Mouse (Mus musculus) kidney, embryonic 16.5 days (tissue): ENCODE results near the gene Cmah. TPM values are rescaled to one million over a fixed set of nuclear protein-coding genes. Genes with fewer than 3 reads are reported as not detected.

Source experiments
- ATAC-seq: fragments of 200-750 bp; cut with Nextera tagmentation; 2 replicates; pipeline ENCODE4 v1.8.0; 2017; ENCODE audit warnings: moderate TSS enrichment; ENCODE audit not compliant: low FRiP score, low TSS enrichment
- H3K27ac ChIP-seq: fragments of 300-500 bp; sonication (generic); 2 replicates; pipeline ENCODE4 v1.5.1; 2014; ENCODE audit warnings: low read length
- H3K27me3 ChIP-seq: fragments of 300-500 bp; sonication (generic); 2 replicates; pipeline ENCODE4 v1.6.1; 2014; ENCODE audit warnings: low read length, control low read depth, mixed read lengths; ENCODE audit not compliant: insufficient read depth
- H3K36me3 ChIP-seq: fragments of 300-500 bp; sonication (generic); 2 replicates; pipeline ENCODE4 v1.6.1; 2014; ENCODE audit warnings: low read length, control low read depth, mixed read lengths; ENCODE audit not compliant: insufficient read depth
- H3K4me1 ChIP-seq: fragments of 300-500 bp; sonication (generic); 2 replicates; pipeline ENCODE4 v1.6.1; 2014; ENCODE audit warnings: low read length, control low read depth, mixed read lengths; ENCODE audit not compliant: insufficient read depth
- H3K4me2 ChIP-seq: fragments of 300-500 bp; sonication (generic); replicated peaks from 2 replicates; pipeline ENCODE4 v1.6.1; 2014; ENCODE audit warnings: low read depth, low read length
- H3K4me3 ChIP-seq: fragments of 300-500 bp; sonication (generic); 2 replicates; pipeline ENCODE4 v1.5.1; 2014; ENCODE audit warnings: mild to moderate bottlenecking, low read length
- H3K9ac ChIP-seq: fragments of 300-500 bp; sonication (generic); replicated peaks from 2 replicates; pipeline ENCODE4 v1.6.1; 2014; ENCODE audit warnings: low read length
- H3K9me3 ChIP-seq: fragments of 300-500 bp; sonication (generic); 2 replicates; pipeline ENCODE4 v1.6.1; 2016; ENCODE audit warnings: low read length, control low read depth
- WGBS: fragments of 180-500 bp; shearing (Covaris S2); extraction: QIAGEN DNeasy Blood & Tissue Kit; methylation state at CpG from one replicate; pipeline ENCODE4 v1.1.7; 2014; 5-methylcytosine and 5-hydroxymethylcytosine counted together
- polyA plus RNA-seq: library from polyadenylated mRNA; unstranded; fragments of >200 nt; fragmentation: Nextera tagmentation; extraction: Ambion mirVana; gene quantifications from 2 replicates; pipeline ENCODE4 v1.2.1, GENCODE M21; 2015

The Cmah gene
- polyA plus RNA-seq = 0.79 and 1.2 TPM in 2 replicates

DNA sequence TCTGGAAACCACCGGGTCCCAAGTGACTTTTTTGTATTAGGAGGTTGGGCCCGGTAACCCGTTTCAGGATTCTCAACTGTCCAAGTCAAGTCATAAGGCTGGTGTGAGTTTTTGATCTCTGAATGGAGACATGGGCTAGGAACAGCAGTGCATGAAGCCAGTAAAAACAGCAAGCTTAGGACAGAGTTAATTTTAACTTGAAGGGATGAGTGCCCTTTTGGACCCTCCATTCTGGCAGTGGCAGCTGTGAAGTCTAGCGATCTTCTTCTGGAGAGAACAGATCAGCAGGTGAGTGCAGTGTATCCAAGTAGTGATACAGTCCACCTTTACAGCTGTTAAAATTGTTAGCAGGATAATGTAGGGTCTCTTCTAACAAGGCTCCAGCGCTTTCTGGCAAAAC lies at the start of gene Cmah:
Gene Cmah, plus strand, starts transcription at position 204 of the 400 bp plus-strand sequence.
- 68% methylated on average over 5 of the region's 5 CpGs for WGBS
- Histone ChIP-seq H3K27me3 (no peaks in the 10 kb centered on the region), H3K9ac (no peak within 1 kb of the TSS), H3K36me3 (no peaks in the 10 kb centered on the region), H3K4me3 (no peak within 1 kb of the TSS), H3K4me2 (no peak within 1 kb of the TSS), H3K9me3 (no peaks in the 10 kb centered on the region), H3K27ac (peak within 1 kb of the TSS; percentile 65), H3K4me1 (peaks cover 9% of the 10 kb centered on the region; the same call in 1 of the 2 replicates)
- ATAC-seq = peak; percentile 80

DNA sequence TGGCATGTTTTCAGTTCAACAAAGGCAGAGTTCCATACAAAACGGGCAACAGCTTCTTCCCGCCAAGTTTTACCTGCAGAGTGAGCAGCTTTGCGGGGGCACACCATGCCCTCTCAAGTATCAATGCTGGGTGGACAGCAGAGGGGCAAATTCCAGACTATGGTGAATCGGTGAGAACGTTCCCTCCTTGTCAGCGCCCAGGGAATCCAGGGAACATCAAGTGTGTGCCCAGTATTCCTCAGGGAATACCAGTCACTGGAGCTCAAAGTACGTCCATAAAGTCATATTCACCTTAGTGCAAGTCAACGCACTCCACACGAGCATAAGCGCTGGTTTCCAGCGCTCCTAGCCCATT lies 47.8 kb upstream of the Cmah start:
- Histone ChIP-seq H3K27me3 (no peaks in the 10 kb centered on the region), H3K36me3 (0 out of 2 replicates have a peak, but pooled peaks cover 2% of the 10 kb centered on the region), H3K9ac (peak overlapping the region; percentile 45; the same call in 1 of the 2 replicates), H3K27ac (peak overlapping the region; percentile 50), H3K4me2 (peak overlapping the region; percentile 69), H3K9me3 (no peaks in the 10 kb centered on the region), H3K4me3 (peak overlapping the region; percentile 80), H3K4me1 (peaks cover 11% of the 10 kb centered on the region; the same call in 1 of the 2 replicates)
- 40% methylated on average over 11 of the region's 11 CpGs for WGBS
- no peak for ATAC-seq

DNA sequence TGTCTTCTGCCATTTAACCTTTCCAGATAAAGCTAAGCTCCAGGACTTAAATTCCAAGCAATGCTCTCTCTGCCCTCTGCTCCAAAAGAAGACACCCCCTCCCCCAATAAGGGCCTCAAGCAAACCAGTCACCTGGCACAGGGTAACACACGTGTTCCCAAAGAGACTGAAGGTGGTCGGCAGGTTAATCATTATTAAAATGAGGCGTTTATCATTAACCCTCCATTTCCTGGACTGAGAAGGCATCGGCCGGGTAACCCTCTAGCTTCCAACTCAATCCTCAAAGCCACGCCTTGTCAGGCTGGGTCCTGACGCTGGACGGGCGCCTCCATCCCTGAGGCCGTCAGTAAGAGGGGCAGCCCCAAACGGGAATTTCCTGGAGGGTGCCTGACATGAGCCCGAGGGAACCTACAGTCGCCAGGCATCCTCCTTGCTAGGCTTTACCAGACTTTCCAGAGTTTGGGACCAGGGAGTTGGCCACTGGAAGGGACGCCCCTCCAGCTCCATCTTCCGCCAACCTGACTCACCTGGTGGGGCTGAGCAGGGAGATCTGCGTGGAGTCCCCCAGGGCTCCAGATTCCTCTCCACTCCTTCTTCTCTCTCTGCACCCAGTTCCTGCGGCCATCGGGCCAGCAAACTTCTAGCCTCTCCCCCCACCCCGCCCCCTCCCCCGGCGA lies 47.3 kb upstream of the Cmah start:
- Histone ChIP-seq H3K27me3 (no peaks in the 10 kb centered on the region), H3K36me3 (no peaks in the 10 kb centered on the region), H3K4me1 (peaks cover 11% of the 10 kb centered on the region; the same call in 1 of the 2 replicates), H3K9ac (peak overlapping the region; percentile 88), H3K27ac (peak overlapping the region; percentile 96), H3K4me2 (peak overlapping the region; percentile 69), H3K4me3 (peak overlapping the region; percentile 80), H3K9me3 (no peaks in the 10 kb centered on the region)
- peak; percentile 55 for ATAC-seq
- WGBS = 1% methylated on average over 18 of the region's 21 CpGs

DNA sequence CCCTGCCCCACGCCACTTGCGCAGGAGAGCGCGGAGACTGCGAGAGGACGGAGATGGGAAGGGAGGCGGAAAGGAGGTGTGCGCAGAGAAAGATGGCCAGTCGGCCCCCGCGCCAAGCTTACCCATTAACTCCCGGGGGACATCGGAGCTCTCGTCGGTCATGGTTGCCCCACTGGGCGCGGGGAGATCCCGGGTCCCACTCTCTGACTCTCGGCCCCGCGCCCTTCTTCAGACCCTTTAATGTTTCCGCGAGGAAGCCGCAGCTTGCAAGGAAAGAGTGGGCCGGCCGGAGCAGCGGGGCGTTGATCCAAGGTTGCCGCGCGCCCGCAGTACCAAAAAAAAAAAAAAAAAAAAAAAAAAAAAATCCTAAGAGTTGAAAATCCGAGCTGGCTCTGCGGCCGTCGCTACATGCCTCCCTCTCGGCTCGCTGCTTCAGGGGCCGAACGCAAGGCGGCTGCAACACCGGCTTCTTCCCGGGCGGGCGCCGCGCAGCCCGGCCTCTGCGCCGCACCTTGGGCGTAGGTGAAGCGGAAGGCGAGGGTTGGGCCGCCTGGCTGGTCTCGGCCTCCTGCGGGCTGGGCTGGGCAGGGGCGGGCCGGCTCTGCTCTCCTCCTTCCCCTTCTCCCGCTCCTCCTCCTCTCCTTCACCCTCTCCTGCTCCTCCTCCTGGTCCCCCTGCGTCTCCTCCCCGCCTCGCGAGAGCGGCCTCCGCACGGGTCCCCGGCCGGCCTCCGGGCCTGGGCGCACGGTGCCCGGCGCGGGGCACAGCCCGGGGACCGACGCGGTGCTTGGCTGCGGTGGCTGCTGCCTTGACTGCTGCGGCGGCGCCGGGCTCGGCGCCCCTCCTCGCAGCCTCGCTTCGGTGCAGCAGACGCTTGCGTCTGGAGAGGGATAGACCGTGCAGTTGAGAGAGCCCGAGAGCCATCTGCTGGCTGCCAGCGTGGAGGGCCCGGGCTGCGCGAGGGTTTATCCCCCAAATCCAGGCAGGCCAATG lies 46.5 kb upstream of the Cmah start, which contains the start of gene Carmil1:
Gene Carmil1, minus strand, starts transcription at position 357 of the 993 bp plus-strand sequence.
- no peaks in the 10 kb centered on the region for H3K9me3 ChIP-seq
- peak within 1 kb of the TSS; percentile 96 for H3K27ac ChIP-seq
- peaks cover 11% of the 10 kb centered on the region; the same call in 1 of the 2 replicates for H3K4me1 ChIP-seq
- H3K4me2 ChIP-seq = peak within 1 kb of the TSS; percentile 69
- H3K27me3 ChIP-seq = no peaks in the 10 kb centered on the region
- peak within 1 kb of the TSS; percentile 80 for H3K4me3 ChIP-seq
- WGBS = under 1% methylated on average over 88 of the region's 96 CpGs
- ATAC-seq = peak; percentile 99
- no peaks in the 10 kb centered on the region for H3K36me3 ChIP-seq
- H3K9ac ChIP-seq = peak within 1 kb of the TSS; percentile 88

DNA sequence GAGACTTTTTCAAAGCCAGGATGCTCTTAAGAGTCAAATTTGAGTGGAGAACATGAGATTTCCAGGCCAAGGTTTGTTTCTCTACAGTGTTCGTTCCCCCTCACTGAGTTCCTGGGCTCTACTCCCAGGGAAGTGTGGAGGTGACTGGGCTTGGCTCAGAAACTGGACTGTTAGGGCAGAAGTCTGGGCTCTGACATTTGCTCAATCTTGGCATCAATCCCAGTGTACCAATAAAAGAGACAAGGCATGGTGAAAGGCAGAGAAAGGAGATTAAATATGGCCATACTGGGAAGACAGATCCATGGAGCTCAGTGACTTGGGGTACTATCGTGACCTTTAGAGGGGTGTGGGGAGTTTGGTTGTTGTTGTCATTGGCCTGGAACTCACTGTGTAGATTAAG lies 39.8 kb upstream of the Cmah start:
- Histone ChIP-seq H3K4me3 (no peak overlapping the region), H3K9me3 (0 out of 2 replicates have a peak, but pooled peaks cover 3% of the 10 kb centered on the region), H3K27me3 (no peaks in the 10 kb centered on the region), H3K4me2 (no peak overlapping the region), H3K27ac (no peak overlapping the region), H3K4me1 (no peaks in the 10 kb centered on the region), H3K36me3 (no peaks in the 10 kb centered on the region), H3K9ac (no peak overlapping the region)
- no peak for ATAC-seq
- WGBS = 85% methylated on average over 2 of the region's 2 CpGs

DNA sequence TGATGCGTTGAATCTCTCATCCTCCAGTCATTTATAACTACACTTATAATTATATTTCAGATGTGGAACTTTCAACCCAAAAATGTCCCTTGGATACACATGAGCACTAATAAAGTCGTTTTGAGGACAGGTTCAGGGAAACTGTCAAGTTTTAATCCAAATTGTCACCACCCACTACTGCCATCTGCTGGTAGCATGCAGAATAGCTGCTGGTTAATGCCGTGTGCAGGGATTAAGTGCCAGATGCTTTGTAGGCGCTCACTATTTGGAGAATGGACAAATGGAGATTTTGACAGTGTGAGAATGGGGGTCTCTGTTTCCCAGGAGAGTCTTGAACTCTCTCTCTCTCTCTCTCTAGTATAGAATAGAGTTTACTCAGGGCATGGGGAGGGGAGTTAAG lies 30.0 kb upstream of the Cmah start:
- Histone ChIP-seq H3K27me3 (no peaks in the 10 kb centered on the region), H3K9me3 (no peaks in the 10 kb centered on the region), H3K9ac (no peak overlapping the region), H3K4me1 (no peaks in the 10 kb centered on the region), H3K36me3 (no peaks in the 10 kb centered on the region), H3K27ac (no peak overlapping the region), H3K4me3 (no peak overlapping the region), H3K4me2 (no peak overlapping the region)
- 17% methylated on average over 4 of the region's 4 CpGs for WGBS
- no peak for ATAC-seq

DNA sequence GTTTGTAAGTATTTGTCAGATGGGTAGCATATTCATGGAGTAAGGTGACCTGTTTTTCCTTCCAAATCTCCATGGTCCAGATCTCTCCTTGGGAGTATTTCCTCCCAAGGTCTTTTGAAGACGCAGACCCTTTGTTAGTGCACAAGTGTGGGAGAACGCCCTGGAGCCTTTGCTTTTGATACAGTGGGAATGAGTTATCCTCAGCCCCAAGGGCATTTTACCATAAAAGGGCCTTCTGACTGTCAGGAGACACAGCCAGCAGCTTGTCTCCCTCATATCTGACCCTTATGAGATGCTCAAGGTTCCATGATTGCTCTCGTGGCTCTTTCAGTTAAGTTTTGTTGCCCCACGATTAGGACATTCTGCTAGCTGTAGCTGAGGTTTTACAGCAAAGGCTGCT lies 21.7 kb upstream of the Cmah start:
- WGBS = 65% methylated on average over 4 of the region's 4 CpGs
- no peak for ATAC-seq
- no peaks in the 10 kb centered on the region for H3K36me3 ChIP-seq
- H3K9ac ChIP-seq = no peak overlapping the region
- H3K4me2 ChIP-seq = no peak overlapping the region
- no peaks in the 10 kb centered on the region for H3K27me3 ChIP-seq
- no peak overlapping the region for H3K27ac ChIP-seq
- no peaks in the 10 kb centered on the region for H3K9me3 ChIP-seq
- no peak overlapping the region for H3K4me3 ChIP-seq
- H3K4me1 ChIP-seq = no peaks in the 10 kb centered on the region

DNA sequence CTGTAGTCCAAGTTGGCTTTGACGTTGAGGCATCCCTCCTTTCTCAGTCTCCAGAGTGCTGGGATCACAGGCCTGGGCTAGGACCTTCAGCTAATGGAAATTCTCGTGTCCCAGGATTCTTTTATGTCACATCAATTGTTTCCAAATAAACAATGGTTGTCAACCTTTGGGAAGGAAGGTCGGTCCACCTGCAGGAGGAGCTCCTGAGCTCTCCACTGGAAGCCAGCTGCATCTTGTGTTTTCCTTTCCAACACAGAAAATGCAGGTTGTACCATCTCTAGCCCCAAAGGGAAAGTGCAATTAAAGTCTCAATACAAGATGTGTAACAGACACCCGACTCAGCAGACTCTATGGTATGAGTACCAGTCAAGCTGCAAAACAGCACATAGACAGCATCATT lies 21.0 kb upstream of the Cmah start:
- Histone ChIP-seq H3K9ac (no peak overlapping the region), H3K4me3 (no peak overlapping the region), H3K9me3 (no peaks in the 10 kb centered on the region), H3K4me2 (no peak overlapping the region), H3K4me1 (no peaks in the 10 kb centered on the region), H3K27ac (no peak overlapping the region), H3K36me3 (no peaks in the 10 kb centered on the region), H3K27me3 (no peaks in the 10 kb centered on the region)
- ATAC-seq = no peak
- 53% methylated on average over 4 of the region's 4 CpGs for WGBS

DNA sequence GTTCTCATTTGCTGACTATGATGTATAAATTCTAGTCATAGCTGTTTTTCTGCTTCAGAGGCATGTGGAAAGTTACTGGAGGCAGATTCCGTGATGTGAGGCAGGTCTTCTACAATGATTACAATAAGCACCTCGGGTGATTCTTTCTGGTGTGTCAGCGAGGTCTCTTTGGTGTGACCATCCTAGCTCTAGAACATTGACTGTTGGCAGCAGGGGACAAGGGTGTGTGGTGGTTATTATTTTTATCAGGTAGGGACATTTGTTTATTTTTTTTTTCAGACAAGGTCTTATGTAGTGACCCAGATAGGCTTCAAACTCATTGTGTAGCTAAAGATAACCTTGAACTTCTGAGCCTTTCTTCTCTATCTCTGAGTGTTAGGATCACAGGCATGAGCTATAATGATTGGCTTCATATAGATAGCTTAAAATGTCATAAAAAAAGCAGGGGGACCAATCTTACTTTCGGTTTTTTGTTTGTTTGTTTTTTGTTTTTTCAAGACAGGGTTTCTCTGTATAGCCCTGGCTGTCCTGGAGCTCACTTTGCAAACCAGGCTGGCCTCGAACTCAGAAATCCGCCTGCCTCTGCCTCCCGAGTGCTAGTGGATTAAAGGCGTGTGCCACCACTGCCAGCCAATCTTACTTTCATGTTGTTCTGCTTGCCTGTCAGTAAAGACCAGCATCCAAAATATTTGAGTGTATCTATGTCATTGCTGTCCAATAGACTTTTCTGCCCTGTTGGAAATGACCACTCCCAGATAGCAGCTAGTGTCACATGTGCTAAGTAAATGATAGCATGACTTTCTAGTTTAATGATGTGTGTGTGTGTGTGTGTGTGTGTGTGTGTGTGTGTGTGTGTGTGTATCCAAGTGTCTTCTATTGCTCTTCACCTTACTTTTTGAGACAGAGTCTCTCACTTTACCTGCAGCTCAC lies 15.9 kb upstream of the Cmah start:
- no peaks in the 10 kb centered on the region for H3K27me3 ChIP-seq

More for the DNA sequence above, 15.9 kb upstream of the Cmah start:
- ATAC-seq = no peak
- Histone ChIP-seq H3K4me3 (no peak overlapping the region), H3K4me1 (no peaks in the 10 kb centered on the region), H3K36me3 (no peaks in the 10 kb centered on the region), H3K4me2 (no peak overlapping the region), H3K27ac (no peak overlapping the region), H3K9ac (no peak overlapping the region), H3K9me3 (no peaks in the 10 kb centered on the region)
- 88% methylated on average over 8 of the region's 8 CpGs for WGBS
